Mouse (Mus musculus) cortical plate, adult 2 months (tissue): Measurements from ENCODE around the gene Nutm1.
A peak's percentile ranks its signal among the peaks of the same experiment; 100 is the strongest.

Experiments
- CTCF ChIP-seq: fragments of 200-500 bp; IDR thresholded peaks from 2 replicates; pipeline ENCODE4 v1.5.1; 2011; ENCODE audit warnings: mild to moderate bottlenecking, control low read depth, low read length; ENCODE audit not compliant: insufficient read depth; ENCODE audit errors: extremely low read depth
- POLR2A ChIP-seq: fragments of 200-500 bp; IDR thresholded peaks from 2 replicates; pipeline ENCODE4 v1.6.1; 2011; ENCODE audit warnings: mild to moderate bottlenecking, low read length, control low read depth; ENCODE audit not compliant: insufficient read depth; ENCODE audit errors: extremely low read depth

DNA sequence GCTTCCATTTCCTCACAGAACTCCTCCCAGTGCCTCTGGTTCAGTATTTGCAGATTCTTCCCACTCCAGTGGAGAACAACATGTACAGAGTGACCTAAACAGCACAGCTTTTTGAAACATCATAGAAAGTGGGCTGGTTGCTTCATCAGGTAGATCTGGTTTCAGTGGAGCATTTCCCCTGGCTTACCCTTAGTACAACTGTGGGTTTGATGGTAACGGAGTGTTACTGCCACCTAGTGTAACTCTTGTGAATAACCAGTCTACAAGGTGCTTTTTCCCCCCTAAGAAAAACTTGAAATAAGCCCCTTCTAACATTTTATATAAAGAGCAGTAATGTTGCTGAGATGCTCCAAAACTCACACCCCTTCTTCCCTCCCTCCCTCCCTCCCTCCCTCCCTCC, 43.1 kb downstream of the Nutm1 start:
- TF ChIP-seq CTCF (peak; percentile 54; the same call in 1 of the 2 replicates), POLR2A (no peak)
